Mouse (Mus musculus) limb, embryonic 14.5 days (tissue): Measurements from ENCODE around the gene Cand1. TPM values are rescaled to one million over a fixed set of nuclear protein-coding genes. Genes with fewer than 3 reads are reported as not detected.

Experiments
- ATAC-seq: fragments of 200-750 bp; cut with Nextera tagmentation; 2 replicates; pipeline ENCODE4 v1.8.0; 2017; ENCODE audit warnings: low read depth, moderate number of reproducible peaks, moderate TSS enrichment; ENCODE audit not compliant: low FRiP score
- DNase-seq: peaks from one replicate; pipeline ENCODE4 v3.0.0-alpha.2; 2015; ENCODE audit warnings: low spot score
- H3K27ac ChIP-seq: fragments of 300-500 bp; sonication (generic); replicated peaks from 2 replicates; pipeline ENCODE4 v1.5.1; 2014; ENCODE audit warnings: low read depth, mild to moderate bottlenecking, low read length, moderate library complexity, mixed read lengths
- H3K27me3 ChIP-seq: fragments of 300-500 bp; sonication (generic); 2 replicates; pipeline ENCODE4 v1.6.1; 2014; ENCODE audit warnings: low read length, mixed read lengths; ENCODE audit not compliant: control insufficient read depth, insufficient read depth
- H3K36me3 ChIP-seq: fragments of 300-500 bp; sonication (generic); 2 replicates; pipeline ENCODE4 v1.6.1; 2014; ENCODE audit warnings: mild to moderate bottlenecking, low read length, moderate library complexity, mixed read lengths; ENCODE audit not compliant: control insufficient read depth, insufficient read depth
- H3K4me1 ChIP-seq: fragments of 300-500 bp; sonication (generic); 2 replicates; pipeline ENCODE4 v1.6.1; 2014; ENCODE audit warnings: antibody characterized with exemption, low read length, mixed read lengths; ENCODE audit not compliant: control insufficient read depth, insufficient read depth
- H3K4me2 ChIP-seq: fragments of 300-500 bp; sonication (generic); replicated peaks from 2 replicates; pipeline ENCODE4 v1.6.1; 2014; ENCODE audit warnings: low read depth, mild to moderate bottlenecking, low read length, moderate library complexity; ENCODE audit not compliant: severe bottlenecking
- H3K4me3 ChIP-seq: fragments of 300-500 bp; sonication (generic); replicated peaks from 2 replicates; pipeline ENCODE4 v1.5.1; 2014; ENCODE audit warnings: low read length
- H3K9ac ChIP-seq: fragments of 300-500 bp; sonication (generic); 2 replicates; pipeline ENCODE4 v1.6.1; 2014; ENCODE audit warnings: mild to moderate bottlenecking, low read depth, low read length, moderate library complexity; ENCODE audit not compliant: severe bottlenecking
- H3K9me3 ChIP-seq: fragments of 300-500 bp; sonication (generic); 2 replicates; pipeline ENCODE4 v1.6.1; 2016; ENCODE audit warnings: low read length; ENCODE audit not compliant: control insufficient read depth
- POLR2A ChIP-seq: fragments of 200-500 bp; IDR thresholded peaks from 2 replicates; pipeline ENCODE4 v1.8.0; 2012; ENCODE audit warnings: inconsistent platforms, mild to moderate bottlenecking, moderate library complexity, borderline replicate concordance; ENCODE audit not compliant: insufficient read depth, insufficient read length; ENCODE audit errors: extremely low read depth
- WGBS: fragments of 180-500 bp; shearing (Covaris S2); extraction: QIAGEN DNeasy Blood & Tissue Kit; methylation state at CpG from one replicate; pipeline ENCODE4 v1.1.7; 2014; 5-methylcytosine and 5-hydroxymethylcytosine counted together
- polyA plus RNA-seq, 2 experiments: library from polyadenylated mRNA; depleted of rRNA in 1 of 2; stranded (reverse) in 1 of 2; unstranded in 1 of 2; fragments of >200 nt; fragmentation: Nextera tagmentation in 1 of 2; extraction: Ambion mirVana in 1 of 2; gene quantifications; 2 replicates each; pipeline versions ENCODE4 v1.2.1 to v1.2.3; 2012 to 2014

Gene Cand1
- polyA plus RNA-seq, 2 experiments = 54.9 to 87.2 TPM

DNA sequence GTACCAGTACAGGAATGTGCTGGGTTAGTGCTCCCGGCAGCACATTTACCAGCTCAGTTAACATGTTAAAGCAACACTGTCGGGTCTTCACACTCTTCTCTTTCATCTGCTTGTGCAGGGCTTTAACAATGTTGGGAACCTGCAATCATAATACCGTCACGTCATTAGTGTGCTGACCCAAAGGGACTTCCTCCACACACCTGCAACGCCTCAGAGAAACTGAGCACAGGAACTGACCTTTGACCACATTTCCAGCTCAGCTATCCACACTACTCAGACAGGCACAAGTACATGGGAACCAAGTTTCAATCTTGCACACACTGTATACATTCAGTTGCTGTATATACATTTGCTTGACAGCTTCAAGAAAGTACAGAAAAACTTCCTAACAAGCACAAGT, 27.4 kb downstream of the Cand1 start:
- no peak overlapping the region for H3K9ac ChIP-seq
- no peak overlapping the region for H3K4me3 ChIP-seq
- H3K4me2 ChIP-seq = no peak overlapping the region
- H3K36me3 ChIP-seq = peaks cover 91% of the 10 kb centered on the region
- H3K4me1 ChIP-seq = no peaks in the 10 kb centered on the region
- WGBS = 66% methylated on average over 5 of the region's 5 CpGs
- no peak overlapping the region for H3K27ac ChIP-seq
- DNase-seq = no peak
- TF ChIP-seq POLR2A = no peak
- no peaks in the 10 kb centered on the region for H3K9me3 ChIP-seq
- H3K27me3 ChIP-seq = no peaks in the 10 kb centered on the region
- ATAC-seq = no peak

- no peaks in the 10 kb centered on the region for H3K27me3 ChIP-seq
- H3K9ac ChIP-seq = no peak overlapping the region
- H3K4me2 ChIP-seq = no peak overlapping the region
- no peaks in the 10 kb centered on the region for H3K4me1 ChIP-seq
- DNase-seq = no peak
- H3K4me3 ChIP-seq = no peak overlapping the region
- no peaks in the 10 kb centered on the region for H3K9me3 ChIP-seq
- no peak for TF ChIP-seq POLR2A
- peaks cover 91% of the 10 kb centered on the region for H3K36me3 ChIP-seq
- H3K27ac ChIP-seq = no peak overlapping the region
- no peak for ATAC-seq
- 89% methylated on average over 11 of the region's 11 CpGs for WGBS
These were observed 28.6 kb downstream of the Cand1 start for GRCm38 (mm10) chr10:119211251-119211650.

DNA sequence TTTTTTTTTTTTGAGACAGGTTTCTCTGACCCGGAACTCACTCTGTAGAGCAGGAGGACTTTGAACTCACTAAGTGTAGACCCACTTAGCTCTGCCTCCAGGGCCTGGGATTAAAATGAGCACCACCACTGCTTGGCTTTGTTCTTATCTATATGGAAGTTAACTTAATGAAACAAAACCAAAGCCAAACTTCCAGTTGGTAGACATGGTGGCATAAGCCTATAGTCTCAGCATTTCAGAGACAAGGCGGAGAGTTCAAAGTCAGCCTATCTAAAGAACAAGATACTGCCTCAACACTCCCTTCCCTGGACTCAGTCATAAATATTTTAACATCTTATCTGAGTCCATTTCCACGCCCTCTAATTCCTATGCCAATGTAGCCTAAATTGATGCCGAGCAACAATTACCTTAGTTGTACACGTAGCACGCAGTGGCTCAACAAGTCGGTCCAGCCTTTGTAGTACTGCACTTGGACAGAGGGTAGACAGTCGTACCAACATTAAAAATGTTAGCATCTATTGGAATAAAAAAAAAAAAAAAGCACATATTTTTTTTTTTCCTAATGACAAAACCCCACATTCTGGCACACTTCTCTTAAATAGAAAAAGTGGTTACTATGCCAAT, 33.4 kb downstream of the Cand1 start:
- ATAC-seq = no peak
- Histone ChIP-seq H3K27ac (no peak overlapping the region), H3K4me1 (no peaks in the 10 kb centered on the region), H3K9ac (no peak overlapping the region), H3K4me2 (no peak overlapping the region), H3K4me3 (no peak overlapping the region), H3K36me3 (peaks cover 94% of the 10 kb centered on the region), H3K27me3 (no peaks in the 10 kb centered on the region), H3K9me3 (no peaks in the 10 kb centered on the region)
- DNase-seq = no peak
- no peak for TF ChIP-seq POLR2A
- 96% methylated on average over 8 of the region's 8 CpGs for WGBS

DNA sequence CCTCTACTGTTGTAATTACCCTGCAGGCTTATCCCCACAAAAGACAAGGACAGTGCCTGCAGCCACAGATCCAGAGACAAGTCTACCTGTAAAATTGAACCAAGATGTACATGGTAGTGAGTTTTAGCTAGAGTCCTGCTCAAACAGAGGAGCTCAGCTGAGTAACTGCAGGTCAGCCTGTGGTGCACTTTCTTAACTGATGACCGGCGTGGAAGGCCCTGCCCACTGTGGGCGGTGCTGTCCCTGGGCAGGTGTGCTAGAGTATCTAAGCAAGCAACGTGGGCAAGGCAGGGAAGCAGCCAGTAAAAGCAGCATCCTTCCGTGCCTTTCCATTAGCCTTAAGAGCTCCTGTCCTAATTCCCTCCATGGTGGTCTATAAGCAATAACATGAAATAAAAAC, 34.6 kb downstream of the Cand1 start:
- TF ChIP-seq POLR2A = no peak
- no peaks in the 10 kb centered on the region for H3K9me3 ChIP-seq
- ATAC-seq = no peak
- H3K4me1 ChIP-seq = no peaks in the 10 kb centered on the region
- no peak overlapping the region for H3K4me2 ChIP-seq
- no peak for DNase-seq
- WGBS = 81% methylated on average over 5 of the region's 5 CpGs
- no peak overlapping the region for H3K9ac ChIP-seq
- no peak overlapping the region for H3K27ac ChIP-seq
- no peaks in the 10 kb centered on the region for H3K27me3 ChIP-seq
- H3K4me3 ChIP-seq = no peak overlapping the region
- H3K36me3 ChIP-seq = peaks cover 90% of the 10 kb centered on the region

- H3K9me3 ChIP-seq = no peaks in the 10 kb centered on the region
- H3K27me3 ChIP-seq = no peaks in the 10 kb centered on the region
- no peak overlapping the region for H3K27ac ChIP-seq
- H3K4me1 ChIP-seq = no peaks in the 10 kb centered on the region
- ATAC-seq (no peak; the same call in 1 of the 2 replicates), DNase-seq (no peak)
- no peak for TF ChIP-seq POLR2A
- H3K36me3 ChIP-seq = peaks cover 92% of the 10 kb centered on the region
- H3K4me3 ChIP-seq = no peak overlapping the region
- WGBS = 78% methylated on average over 12 of the region's 12 CpGs
- no peak overlapping the region for H3K4me2 ChIP-seq
- no peak overlapping the region for H3K9ac ChIP-seq
These were observed 35.4 kb downstream of the Cand1 start for GRCm38 (mm10) chr10:119204334-119204946.
